Mouse (Mus musculus) thymus, adult 18-20 months (tissue): Measurements from ENCODE around the gene Pole4.

ENCODE experiments used
- DNase-seq, 2 experiments: peaks; one replicate each; pipeline ENCODE4 v3.0.0; 2022; ENCODE audit warnings: mixed read lengths in 2 of 2

The Pole4 gene

DNA sequence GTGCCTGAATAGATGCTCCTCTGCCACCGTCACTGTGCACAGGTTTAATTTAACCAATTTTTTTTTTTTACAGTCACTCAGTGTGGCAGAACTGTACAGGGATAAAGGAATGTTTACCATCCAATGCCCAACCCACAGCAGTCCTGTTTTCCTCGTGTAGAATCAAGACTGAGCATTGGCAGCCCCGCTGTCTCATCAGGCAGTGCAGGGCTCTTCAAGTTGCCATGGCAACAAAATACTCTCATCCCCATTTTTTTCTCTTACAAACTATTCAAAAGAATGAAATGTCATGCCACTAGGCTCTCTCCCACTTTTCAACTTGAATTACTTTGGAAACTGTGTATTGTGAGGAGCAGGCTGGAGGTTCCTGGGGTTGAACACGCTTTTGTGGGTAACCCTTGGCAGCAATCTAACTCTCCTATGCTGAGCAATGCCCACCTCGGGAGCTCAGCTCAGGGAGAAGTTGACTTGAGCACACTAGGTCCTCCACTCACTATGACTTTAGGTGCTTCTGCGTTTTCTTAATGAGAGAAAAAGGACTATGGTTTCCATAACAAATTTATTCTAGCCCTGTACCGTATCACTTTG, 95.7 kb downstream of the Pole4 start:
- no peak for DNase-seq

DNA sequence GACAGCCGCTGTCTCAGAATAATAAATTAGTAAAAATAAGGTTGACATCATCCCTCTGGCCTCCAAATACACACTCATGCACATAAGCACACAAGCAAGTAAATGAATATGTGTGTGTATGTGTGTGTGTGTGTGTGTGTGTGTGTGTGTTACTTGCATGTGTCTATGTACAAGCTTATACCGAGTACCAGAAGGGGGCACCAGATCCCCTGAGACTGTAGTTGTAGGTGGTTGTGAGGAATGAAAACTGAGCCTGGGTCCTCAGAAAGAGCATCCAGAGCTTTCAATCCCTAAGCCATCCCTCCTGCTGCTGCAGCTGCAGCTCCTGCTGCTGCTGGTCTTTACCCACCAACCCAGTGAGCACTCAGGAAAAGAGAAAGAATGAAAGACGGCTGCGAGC, 96.4 kb downstream of the Pole4 start:
- DNase-seq, result no peak

DNA sequence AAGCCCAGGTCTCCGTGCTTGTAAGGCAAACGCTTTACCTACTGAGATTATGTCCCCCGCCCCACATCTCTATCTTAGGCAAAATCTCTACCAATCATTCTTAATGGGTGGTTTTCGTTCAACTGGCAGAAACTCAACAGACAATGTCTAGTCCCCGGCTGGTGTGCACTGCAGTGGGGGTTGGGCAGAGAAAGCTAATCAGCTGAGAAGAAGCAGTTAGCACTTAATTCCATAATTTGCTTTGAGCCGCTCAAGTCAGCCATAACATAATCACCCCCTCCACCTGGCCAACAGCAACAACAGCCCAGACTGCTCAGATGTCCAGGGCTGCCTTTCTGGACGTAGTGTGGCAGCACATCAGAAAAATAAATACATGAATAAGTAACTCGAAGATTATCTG, 100.4 kb downstream of the Pole4 start:
- DNase-seq, result no peak

DNA sequence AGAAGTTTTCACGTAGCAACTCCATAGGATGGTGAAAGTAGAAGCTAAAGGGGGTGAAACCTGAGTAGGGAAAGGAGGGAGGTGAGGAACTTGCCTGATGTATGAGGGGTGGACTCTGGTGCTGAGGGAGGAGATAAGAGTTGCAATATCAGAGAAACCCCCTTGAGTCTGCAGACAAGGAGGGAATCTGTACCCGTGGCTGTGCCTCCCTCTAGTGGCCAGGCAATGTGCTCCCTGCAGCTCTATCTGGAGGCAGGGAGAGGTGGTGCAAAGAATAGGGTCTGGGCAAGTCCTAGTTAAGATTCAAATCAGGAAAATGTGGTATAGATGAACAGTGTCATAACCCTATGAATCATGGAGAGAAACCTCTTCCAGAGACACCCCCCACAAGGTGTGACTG, 101.5 kb downstream of the Pole4 start:
- no peak for DNase-seq

DNA sequence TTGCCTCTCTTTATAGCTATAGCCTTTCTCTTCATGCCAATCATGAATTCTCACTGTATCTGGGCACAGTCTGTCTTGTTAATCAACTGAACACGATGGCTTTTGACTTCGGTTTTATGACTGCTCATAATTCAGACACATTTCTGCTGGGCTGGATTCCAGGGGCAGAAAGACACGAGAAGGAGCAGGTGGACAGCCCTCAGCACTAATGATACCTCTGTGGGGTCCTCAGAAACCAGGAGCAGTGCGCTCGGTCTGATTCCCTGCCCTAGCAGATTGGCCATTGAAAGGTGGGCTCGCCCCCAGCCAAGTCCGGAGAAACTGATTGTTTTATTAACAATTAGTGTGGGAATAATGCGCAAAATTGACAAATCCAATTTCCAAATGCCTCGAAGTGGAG, 101.9 kb downstream of the Pole4 start:
- DNase-seq, result no peak

DNA sequence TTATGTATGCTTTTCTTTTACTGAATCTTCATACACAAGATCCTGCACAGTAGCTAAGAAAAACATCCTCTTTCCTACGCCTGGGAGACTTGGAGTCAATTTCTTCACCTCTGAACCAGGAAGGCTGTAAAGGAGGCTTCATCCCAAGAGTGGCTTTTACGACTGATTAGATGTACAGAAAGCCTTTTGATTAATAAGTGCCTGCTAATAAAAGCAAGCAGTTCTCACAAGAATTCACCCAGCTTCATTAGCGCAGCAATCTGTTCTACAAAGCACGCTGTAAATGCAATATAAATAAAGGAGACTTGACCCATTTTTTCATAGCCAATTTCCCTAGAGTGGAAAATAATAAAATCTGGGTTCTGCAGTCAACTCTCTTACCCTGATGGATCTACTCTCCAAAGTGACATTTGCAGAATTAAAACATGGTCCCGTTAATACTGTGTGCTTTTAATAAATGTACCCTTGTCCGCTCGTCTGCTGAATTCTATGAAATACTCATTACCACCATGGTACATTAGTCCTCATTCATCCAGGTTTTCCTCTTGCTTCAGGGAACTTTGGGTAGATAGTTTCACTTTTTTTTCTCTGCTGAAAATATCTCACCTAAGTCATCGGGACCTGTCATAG, 109.6 kb downstream of the Pole4 start:
- DNase-seq, result no peak

DNA sequence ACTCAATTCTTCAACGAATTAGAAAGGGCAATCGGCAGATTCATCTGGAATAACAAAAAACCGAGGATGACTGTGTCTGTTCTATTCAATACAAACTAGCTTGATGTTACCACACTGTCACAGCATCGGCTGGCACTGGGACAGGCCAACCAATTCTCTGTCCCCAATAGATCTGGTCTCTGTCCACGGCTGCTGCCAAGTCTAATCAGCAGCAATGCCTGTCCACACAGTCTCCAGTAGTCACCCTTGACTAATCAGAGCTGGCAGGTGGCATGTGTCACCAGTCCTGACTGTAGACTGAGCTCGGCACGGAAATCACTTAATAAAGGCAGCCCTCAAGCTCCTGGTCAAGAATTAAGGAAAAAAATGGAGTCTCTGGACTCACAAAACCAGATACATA, 115.8 kb downstream of the Pole4 start:
- DNase-seq, result no peak

DNA sequence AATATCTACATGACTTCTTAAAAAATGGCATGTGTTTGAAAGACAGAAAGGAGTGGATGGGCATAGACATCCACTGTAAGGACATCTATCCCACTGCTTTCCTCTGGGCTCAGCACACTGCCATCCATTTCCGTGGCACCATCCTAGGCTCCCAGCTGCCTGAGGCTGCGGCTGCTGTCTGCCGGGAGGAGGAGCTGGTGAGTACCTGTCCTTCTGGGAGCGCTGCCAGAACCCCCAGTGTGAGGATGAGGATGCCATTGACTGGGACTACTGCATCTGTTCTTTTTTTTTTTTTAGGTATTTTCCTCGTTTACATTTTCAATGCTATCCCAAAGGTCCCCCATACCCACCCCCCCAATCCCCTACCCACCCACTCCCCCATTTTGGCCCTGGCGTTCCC, 119.8 kb downstream of the Pole4 start:
- no peak for DNase-seq

DNA sequence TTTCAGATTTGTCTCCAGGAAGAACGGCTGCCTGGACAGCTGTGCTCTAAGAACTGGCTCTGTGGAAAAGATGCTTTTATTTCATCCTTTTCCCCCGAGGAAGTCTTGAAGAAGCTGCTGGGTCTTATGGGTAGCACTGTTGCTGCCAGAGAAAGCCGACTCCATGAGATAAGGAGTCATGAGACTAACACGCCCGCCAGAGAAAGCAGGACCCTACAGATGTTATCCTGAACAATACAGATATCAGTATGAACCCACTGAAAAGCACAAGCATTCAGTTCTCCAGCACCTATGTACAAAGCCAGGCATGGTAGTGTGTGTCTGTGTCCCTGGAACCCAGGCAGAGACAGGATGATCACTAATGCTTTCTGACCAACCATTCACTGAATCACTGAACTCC, 129.7 kb downstream of the Pole4 start:
- DNase-seq, result no peak
